Mouse (Mus musculus): ENCODE data around the gene Ctsw. TPM values are rescaled to one million over a fixed set of nuclear protein-coding genes. Genes with fewer than 3 reads are reported as not detected.

Ctsw gene
- polyA plus RNA-seq, 1 experiment from 2014 or later = 1.1 TPM

Other genes with a start within 250 kb of the Ctsw start
- 23.2 and 25.0 TPM in 2 replicates for gene Pacs1, start 195.4 kb downstream of the Ctsw start, polyA plus RNA-seq (2015; fragmentation: Nextera tagmentation; extraction: Ambion mirVana)
- gene Sf3b2, start 173.1 kb downstream of the Ctsw start, polyA plus RNA-seq (2015; fragmentation: Nextera tagmentation; extraction: Ambion mirVana) = 351 and 362 TPM in 2 replicates
- 3.8 and 3.9 TPM in 2 replicates for gene Gal3st3, start 170.2 kb downstream of the Ctsw start, polyA plus RNA-seq (2015; fragmentation: Nextera tagmentation; extraction: Ambion mirVana)
- not detected in 2 replicates for gene Catsper1, start 132.8 kb downstream of the Ctsw start, polyA plus RNA-seq (2015; fragmentation: Nextera tagmentation; extraction: Ambion mirVana)
- 0.45 and 1.2 TPM in 2 replicates for gene Cst6, start 118.9 kb downstream of the Ctsw start, polyA plus RNA-seq (2015; fragmentation: Nextera tagmentation; extraction: Ambion mirVana)
- 58.4 and 59.3 TPM in 2 replicates for gene Eif1ad, start 101.8 kb downstream of the Ctsw start, polyA plus RNA-seq (2015; fragmentation: Nextera tagmentation; extraction: Ambion mirVana)
- 477 and 508 TPM in 2 replicates for gene Banf1, start 101.3 kb downstream of the Ctsw start, polyA plus RNA-seq (2015; fragmentation: Nextera tagmentation; extraction: Ambion mirVana)
- 82.0 and 87.6 TPM in 2 replicates for gene Sart1, start 79.8 kb downstream of the Ctsw start, polyA plus RNA-seq (2015; fragmentation: Nextera tagmentation; extraction: Ambion mirVana)
- gene Tsga10ip, start 66.0 kb downstream of the Ctsw start, polyA plus RNA-seq (2015; fragmentation: Nextera tagmentation; extraction: Ambion mirVana) = 0.30 and 0.57 TPM in 2 replicates
- gene Drap1, start 43.5 kb downstream of the Ctsw start, polyA plus RNA-seq (2015; fragmentation: Nextera tagmentation; extraction: Ambion mirVana) = 248 and 250 TPM in 2 replicates
- 54.2 and 59.0 TPM in 2 replicates for gene AI837181, start 43.4 kb downstream of the Ctsw start, polyA plus RNA-seq (2015; fragmentation: Nextera tagmentation; extraction: Ambion mirVana)
- 0.39 TPM in 1 of 2 replicates, not detected in the other for gene Fosl1, start 21.0 kb downstream of the Ctsw start, polyA plus RNA-seq (2015; fragmentation: Nextera tagmentation; extraction: Ambion mirVana)
- gene Ccdc85b, start 10.6 kb downstream of the Ctsw start, polyA plus RNA-seq (2015; fragmentation: Nextera tagmentation; extraction: Ambion mirVana) = 10.1 and 11.3 TPM in 2 replicates
- gene Fibp, start 7.9 kb downstream of the Ctsw start, polyA plus RNA-seq (2015; fragmentation: Nextera tagmentation; extraction: Ambion mirVana) = 119 and 128 TPM in 2 replicates
- gene Efemp2, start 5.4 kb upstream of the Ctsw start, polyA plus RNA-seq (2015; fragmentation: Nextera tagmentation; extraction: Ambion mirVana) = 156 and 179 TPM in 2 replicates
- 37.0 and 47.4 TPM in 2 replicates for gene Mus81, start 19.9 kb upstream of the Ctsw start, polyA plus RNA-seq (2015; fragmentation: Nextera tagmentation; extraction: Ambion mirVana)
- 2,798 and 2,930 TPM in 2 replicates for gene Cfl1, start 21.9 kb upstream of the Ctsw start, polyA plus RNA-seq (2015; fragmentation: Nextera tagmentation; extraction: Ambion mirVana)
- 0.30 and 0.32 TPM in 2 replicates for gene 1700020D05Rik, start 35.3 kb upstream of the Ctsw start, polyA plus RNA-seq (2015; fragmentation: Nextera tagmentation; extraction: Ambion mirVana)
- gene Snx32, start 42.0 kb upstream of the Ctsw start, polyA plus RNA-seq (2015; fragmentation: Nextera tagmentation; extraction: Ambion mirVana) = 7.5 and 9.3 TPM in 2 replicates
- gene Ovol1, start 92.1 kb upstream of the Ctsw start, polyA plus RNA-seq (2015; fragmentation: Nextera tagmentation; extraction: Ambion mirVana) = 11.3 and 12.0 TPM in 2 replicates
- gene Ap5b1, start 99.5 kb upstream of the Ctsw start, polyA plus RNA-seq (2015; fragmentation: Nextera tagmentation; extraction: Ambion mirVana) = 9.7 and 10.8 TPM in 2 replicates
- gene Rnaseh2c, start 133.4 kb upstream of the Ctsw start, polyA plus RNA-seq (2015; fragmentation: Nextera tagmentation; extraction: Ambion mirVana) = 158 and 163 TPM in 2 replicates
- 53.5 and 58.8 TPM in 2 replicates for gene Kat5, start 141.7 kb upstream of the Ctsw start, polyA plus RNA-seq (2015; fragmentation: Nextera tagmentation; extraction: Ambion mirVana)
- gene Rela, start 169.0 kb upstream of the Ctsw start, polyA plus RNA-seq (2015; fragmentation: Nextera tagmentation; extraction: Ambion mirVana) = 47.3 and 52.4 TPM in 2 replicates
- 30.8 and 39.8 TPM in 2 replicates for gene Sipa1, start 195.2 kb upstream of the Ctsw start, polyA plus RNA-seq (2015; fragmentation: Nextera tagmentation; extraction: Ambion mirVana)
- gene Map3k11, start 220.2 kb upstream of the Ctsw start, polyA plus RNA-seq (2015; fragmentation: Nextera tagmentation; extraction: Ambion mirVana) = 42.6 and 43.2 TPM in 2 replicates
- gene Pcnx3, start 220.4 kb upstream of the Ctsw start, polyA plus RNA-seq (2015; fragmentation: Nextera tagmentation; extraction: Ambion mirVana) = 22.2 and 30.1 TPM in 2 replicates
- 0.15 and 0.38 TPM in 2 replicates for gene Kcnk7, start 235.9 kb upstream of the Ctsw start, polyA plus RNA-seq (2015; fragmentation: Nextera tagmentation; extraction: Ambion mirVana)